Mouse (Mus musculus) liver (tissue): ENCODE data around the gene Tnni3k.
A peak's percentile ranks its signal among the peaks of the same experiment; 100 is the strongest.

Experiments used
- DNase-seq: peaks from one replicate; pipeline ENCODE4 v3.0.0-alpha.2; 2020; ENCODE audit warnings: mixed read lengths

Gene Tnni3k

DNA sequence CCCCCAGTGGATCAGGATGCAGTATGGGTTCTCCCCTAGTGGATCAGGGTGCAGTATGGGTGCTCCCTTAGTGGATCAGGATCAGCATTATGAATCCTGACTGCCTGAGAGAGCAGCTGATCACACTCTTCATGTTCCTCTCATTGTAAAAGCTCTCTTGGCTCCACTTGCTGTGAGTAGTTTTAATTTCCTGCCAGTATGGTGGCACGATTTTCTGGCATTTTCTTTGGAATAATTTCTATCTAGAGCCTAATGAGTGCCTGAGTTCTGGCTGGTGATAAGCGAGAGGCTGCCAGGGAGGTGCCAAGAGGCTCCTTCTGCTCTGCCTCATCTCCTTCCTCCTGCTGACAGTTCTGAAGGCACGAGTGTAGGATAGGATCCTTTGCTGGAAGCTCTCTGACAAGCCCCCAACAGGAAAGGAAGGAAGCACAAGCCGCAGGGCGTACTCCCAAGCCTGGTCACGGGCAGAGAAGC, 109.5 kb downstream of the Tnni3k start:
- DNase-seq: no peak

DNA sequence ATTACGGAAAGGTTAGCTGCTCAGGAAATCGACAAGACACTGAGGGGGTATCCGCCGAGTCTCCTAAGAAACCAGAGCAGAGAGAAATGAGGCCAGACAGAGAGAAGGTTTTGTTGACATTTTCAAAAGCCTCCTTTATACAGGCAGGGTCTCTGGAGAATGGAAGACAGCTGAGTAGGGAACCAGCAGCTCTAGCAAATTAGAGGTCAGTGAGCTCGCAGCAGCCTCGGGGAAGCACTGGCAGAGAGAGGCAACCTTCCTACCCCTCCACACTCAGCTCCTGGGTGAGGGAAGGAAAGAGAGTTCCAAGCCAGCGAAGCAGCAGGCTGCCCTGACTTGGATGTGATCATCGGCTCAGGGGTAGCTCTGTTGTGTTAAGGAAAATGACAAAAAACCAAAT, 127.5 kb downstream of the Tnni3k start:
- no peak for DNase-seq

DNA sequence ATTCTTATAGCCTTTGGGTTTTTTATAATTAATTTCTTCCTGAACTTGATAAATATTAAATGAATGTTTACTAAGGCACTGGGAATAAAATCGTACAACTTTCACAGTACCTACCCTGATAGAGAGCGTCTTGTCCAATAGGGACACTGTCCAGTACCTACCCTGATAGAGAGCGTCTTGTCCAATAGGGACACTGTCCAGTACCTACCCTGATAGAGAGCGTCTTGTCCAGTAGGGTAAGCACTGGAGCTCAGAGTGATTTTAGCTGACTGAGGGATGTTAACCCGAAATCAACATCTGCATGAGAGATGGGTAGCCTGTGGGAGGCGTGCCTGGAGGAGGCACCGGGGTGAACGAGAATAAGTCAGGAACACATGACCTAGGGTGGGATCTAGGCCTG, 130.3 kb downstream of the Tnni3k start:
- DNase-seq: no peak

DNA sequence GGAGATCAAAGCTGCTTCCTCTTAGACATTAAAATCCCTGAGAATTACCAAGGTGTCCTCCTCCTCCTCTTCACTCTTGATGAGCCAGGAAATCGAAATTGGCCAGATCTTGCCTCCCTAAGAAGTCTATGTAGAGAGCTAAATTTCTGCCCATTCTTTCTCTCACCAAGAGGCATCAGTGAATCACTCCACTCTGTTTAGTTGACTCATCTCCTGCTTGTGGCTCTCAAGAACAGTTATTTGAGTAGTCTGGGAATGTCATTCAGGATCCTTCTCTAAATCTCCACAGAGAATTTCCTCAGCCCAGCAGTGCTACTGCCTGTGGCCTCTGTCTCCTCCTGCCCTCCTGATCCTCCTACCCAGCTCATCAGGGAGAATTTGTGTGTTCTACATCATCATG, 139.6 kb downstream of the Tnni3k start:
- DNase-seq: no peak

DNA sequence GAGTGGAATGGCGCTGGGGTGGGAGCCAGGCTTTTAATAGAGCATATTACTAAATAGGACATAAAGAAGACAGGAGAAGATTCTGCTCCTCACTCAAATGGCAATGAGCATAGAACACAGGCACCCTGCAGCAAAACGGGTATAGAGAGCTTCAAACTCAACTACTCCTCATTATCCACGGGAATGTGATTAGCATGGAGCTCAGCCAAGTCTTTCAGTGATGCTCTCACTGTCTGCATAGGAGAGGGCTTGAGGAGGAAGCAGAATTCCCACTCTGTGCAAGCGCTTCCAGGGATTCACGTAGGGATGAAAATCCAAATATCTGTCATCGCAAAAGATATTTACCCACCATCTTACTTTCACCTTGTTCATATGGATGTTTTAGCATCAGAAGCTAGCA, 141.6 kb downstream of the Tnni3k start:
- DNase-seq: no peak

DNA sequence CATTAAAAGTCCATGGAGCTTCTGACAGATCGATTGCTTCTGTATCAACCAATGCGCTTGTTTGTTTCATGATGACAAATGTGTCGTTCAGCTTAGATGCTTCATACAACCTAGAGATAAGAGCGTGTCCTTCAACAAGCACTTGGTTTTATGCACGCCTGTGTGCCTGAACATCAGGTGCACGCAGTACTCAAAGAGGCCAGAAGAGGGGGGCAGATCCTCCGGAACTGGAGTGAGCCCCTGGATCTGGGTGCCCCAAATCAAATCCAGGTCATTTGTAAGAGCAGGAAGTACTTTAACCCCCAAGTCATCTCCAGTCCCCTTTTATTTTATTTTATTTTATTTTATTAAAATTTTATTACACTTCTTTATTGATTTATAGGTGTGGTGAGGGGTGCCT, 158.5 kb downstream of the Tnni3k start:
- peak; percentile 20 for DNase-seq

DNA sequence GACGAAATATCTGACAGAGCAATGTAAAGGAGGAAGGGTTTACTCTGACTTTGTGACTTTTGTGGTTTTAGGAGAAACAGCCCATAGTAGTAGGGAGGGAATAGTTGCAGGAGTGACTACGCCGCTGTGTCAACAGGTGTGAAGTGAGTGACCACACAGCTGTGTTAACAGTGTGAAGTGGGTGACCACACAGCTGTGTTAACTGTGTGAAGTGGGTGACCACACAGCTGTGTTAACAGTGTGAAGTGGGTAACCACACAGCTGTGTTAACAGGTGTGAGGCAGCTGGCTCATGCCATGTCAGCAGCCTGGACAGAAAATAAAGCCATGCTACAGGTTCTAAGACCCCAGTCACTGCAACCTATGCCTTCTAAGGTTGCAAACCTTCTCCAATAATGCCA, 162.0 kb downstream of the Tnni3k start:
- no peak for DNase-seq

DNA sequence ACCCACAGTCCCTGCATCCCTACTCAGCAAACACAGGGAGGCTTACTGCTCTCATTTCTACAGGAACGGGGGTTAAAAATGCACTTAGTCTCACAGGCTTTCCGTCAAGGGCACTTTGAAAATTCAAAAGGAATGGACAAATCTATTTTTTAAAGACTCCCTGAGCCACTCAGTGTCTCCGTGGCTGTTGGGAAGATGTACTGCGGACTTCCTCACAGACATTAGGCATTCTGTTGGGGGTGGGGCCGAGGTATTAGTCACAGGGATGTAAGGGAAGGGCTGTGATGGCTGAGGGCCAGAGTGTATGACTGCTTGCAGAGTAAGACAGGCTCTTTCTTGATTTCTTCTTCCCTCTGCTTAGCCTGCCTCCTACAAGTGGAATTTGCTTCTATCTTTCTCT, 169.8 kb downstream of the Tnni3k start:
- peak; percentile 39 for DNase-seq

DNA sequence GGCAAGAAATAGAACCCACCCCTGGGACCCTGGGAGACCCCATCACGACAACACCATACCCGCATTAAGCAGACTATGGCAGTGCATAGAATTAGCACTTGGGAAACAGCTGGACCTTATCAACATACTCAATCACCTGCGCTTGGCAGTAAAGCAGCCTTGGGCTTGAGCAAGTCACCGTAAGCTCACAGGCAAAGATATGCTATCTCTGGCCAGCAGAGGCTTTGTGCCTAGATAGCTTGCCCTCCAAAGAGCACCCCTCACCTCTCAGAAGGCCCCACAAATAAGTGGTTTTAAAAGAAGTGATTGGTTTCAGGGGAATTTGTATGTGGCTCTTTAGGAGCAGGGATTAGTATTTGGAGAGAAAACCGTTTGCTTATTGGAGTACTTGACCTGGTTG, 170.2 kb downstream of the Tnni3k start:
- DNase-seq: peak; percentile 27

DNA sequence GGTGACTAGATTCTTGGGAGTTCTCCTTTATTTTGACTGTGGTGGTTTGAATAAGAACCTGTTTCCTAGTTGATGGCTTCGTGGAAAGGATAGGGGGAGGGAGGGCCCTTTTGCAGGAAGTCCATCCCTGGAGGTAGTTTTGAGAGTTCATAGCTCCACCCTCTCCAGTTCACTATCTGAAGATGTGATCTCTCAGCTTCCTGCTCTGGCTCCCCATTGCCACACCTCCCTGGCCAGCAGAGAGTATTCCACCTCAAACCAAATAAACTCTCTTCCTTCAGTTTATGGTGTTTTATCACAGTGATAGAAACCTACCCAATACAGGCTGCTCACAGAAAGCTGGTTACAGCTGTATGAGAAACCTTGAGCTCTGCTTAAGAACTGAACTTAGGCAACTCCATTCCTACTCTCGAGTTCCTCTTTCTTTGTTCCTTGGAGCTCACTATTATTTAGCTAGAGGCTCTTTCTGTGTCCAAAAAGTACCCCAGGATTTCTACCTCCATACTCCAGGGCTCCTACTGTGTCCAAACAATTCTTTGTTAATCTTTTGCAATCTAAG, 173.7 kb downstream of the Tnni3k start:
- no peak for DNase-seq

DNA sequence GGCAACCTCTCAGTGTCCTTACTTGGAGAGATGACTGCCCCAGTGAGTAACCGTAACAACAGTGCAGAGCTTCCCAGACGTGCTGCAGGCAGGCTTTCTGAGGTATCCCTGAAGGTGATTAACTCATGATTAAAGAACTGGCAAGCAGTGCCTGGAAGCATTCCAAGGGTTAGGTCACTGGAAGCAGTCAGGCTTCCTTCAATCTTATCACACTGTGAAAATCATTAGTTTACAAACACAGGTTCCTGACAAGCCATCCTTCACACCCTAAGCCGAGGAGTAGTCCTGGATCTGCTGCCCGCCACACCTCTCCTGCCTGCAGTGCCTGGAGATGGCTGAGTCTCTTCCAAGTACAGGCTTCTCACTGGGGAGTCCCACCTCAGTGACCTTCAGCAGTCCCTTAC, 174.7 kb downstream of the Tnni3k start:
- no peak for DNase-seq

DNA sequence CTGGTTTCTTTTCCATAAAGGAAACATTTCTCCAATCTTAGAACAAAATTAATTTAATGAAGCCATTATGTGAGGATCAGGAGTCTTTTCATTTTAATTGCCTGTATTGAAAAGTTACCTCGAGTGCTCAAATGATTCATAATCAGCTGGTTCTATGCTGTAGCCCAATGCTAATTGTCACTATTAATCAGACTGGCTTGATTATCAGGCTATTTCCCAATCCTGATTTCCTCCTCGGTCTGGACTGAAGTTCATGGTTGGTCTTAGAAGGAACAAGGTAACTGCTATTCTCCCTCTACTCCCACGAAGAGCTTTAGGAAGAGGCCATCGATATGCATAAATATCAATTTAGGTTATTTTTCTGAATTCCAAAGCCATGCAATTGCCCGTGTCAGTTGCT, 175.1 kb downstream of the Tnni3k start:
- no peak for DNase-seq

DNA sequence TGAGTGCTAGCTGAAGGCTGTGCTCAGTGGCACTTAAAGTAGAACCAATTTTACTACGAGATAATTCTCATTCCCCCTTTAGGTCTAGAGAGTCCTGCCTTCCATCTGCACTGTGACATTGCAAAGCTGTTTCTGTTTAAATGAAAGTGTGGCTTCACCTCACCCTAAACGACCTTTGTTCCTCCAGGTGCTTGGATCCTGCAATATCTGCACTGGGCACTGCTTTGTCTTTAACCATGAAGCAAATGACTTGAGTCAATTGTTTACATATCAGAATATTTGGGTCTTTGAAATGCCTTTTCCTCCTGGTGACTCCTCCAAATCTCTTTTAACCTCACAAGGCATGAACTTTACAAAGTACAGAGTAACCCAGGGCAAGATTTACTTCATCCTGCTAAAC, 175.7 kb downstream of the Tnni3k start:
- no peak for DNase-seq

DNA sequence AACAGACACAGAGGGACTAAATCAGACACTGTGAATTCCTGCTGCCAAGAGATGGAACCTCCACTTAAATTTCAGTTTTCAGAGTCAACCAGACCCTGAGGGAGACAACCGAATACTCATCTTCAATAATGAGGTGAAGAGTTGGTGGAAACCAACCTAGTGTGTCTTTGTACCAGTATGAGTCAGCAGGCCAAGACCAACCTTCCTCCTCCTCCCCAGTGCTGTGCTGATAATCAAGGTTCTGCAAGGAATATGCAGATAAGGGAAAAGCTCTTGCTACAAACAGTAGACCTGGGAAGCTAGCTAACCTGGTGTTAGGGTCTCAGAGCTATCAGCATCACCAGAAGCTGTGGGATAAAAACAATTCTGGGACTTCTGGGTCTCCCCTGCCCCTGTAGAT, 176.1 kb downstream of the Tnni3k start:
- DNase-seq: no peak

DNA sequence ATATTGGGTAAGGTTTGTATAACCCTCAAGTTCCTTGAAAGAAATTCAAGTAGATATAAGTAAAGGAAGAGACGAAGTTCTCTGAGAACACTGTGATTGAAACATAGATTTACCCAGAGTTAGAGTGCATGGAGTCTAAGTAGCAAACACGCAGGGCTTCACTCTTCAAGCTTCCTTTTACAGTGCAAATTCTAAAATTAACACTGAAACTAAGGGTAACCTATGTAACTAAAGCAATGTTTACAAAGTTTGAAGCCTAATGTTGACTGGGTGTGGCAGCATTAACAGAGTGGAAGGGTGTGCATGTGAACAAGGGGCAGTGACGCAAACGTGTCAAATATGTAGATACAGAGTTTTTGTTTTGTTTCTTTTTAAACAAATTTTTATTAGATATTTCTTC, 186.4 kb downstream of the Tnni3k start:
- no peak for DNase-seq

DNA sequence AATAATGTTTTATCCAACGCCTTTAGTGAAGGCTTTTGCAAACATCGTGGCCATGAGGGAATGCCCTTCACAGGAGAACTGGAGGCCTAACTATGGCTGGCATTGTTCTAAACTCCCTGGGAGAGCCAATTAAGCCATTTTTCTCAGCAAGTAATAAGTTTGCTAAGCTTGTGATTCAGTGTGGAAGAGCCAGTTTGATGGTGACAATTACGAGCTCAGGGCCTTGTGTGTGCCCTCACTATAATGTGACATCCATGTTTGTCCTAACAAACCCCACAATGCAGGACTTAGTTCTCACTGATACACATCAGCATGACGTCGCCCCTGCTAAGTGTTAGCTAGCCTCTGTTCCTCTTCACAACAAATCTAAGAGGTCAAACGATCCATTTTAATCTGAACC, 193.3 kb downstream of the Tnni3k start:
- no peak for DNase-seq

DNA sequence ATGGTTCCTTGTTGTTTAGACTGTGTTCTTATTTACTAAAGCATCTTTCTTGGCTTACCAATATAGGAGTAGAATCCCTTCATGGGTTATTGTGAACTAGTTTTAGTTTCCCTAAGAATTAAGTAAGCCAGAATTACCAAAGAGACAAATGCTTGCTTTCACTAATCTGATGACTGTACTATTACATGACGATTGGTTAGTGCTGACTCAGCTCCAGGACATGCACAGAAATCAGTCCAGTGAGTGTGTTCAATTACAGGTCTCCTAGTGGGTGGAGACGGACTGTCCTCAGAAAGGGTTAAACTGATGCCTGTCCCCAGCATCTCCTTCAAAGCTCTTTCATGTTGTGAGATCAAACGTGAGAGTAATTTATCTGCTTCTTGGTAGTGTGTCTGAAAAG, 195.5 kb downstream of the Tnni3k start:
- no peak for DNase-seq

DNA sequence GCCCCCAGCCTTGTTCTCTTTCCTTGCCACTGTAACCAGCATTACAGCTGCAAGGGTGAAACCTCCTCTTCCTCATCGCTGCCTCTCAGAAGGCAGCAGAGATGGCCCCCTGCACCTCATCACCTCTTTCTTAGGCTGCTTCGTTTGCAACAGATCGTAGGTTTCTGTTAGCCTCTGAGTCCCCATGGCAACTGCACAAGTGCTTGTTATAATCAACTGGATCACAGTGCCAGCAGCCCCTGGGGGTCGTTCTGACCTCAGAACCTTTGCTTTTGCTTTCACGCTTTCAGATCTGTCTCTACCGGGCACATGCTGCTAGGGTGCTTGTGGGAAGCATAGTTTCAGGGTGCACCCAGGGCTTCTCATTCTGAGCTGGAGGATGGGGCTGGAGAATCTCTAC, 201.9 kb downstream of the Tnni3k start:
- no peak for DNase-seq

DNA sequence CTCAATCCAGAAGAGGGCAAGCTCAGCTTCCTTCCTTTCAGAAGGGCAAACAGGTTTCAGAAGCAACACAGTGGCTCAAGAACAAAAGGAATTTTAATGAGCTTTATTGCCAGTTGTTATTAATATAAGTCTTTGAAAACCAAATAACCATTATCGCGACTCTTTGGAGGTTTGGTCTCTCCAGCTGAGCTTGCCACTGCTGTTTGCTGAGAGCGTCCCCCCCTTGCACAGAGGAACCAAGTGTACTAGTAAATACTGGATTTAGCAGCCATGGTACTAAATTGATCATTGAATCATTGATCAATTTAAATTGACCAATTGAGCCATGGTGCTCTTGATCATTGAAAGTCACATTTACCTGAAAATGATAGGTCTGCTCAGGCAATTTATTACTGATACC, 202.9 kb downstream of the Tnni3k start:
- no peak for DNase-seq

DNA sequence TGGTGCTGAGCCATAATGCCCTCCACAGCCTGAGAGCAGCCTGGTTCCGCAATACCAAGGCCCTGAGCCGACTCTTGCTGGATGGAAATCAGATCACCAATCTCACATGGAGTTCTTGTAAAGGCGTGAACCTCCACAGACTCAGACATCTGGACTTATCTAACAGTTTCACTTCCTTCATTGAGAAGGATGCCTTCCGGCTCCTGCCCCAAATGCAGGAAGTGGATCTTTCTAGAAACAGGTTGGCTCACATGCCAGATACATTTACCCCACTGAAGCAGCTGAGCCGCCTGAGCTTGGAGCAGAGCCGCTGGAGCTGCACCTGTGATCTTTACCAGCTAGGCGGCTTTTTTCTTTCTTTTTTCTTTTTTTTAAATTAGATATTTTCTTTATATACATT, 213.0 kb downstream of the Tnni3k start:
- no peak for DNase-seq

DNA sequence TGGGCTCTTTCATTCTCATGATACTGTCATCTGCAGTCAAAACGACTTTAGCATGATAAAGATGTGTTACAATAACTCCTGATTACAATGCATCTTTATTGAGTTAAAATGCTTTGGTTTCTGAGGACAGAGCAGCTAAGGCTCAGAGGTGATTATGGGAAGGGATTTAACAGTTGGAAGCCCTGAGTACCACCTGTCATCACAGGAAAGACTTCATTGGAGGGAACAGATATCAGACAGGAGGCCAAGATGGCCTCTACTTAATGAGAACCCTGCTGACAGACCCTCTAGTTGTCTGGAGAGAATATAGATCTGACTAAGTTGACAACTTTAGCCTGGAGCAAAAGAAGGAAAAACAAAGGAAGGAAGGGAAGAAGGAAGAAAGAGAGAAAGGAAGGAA, 214.1 kb downstream of the Tnni3k start:
- DNase-seq: no peak

DNA sequence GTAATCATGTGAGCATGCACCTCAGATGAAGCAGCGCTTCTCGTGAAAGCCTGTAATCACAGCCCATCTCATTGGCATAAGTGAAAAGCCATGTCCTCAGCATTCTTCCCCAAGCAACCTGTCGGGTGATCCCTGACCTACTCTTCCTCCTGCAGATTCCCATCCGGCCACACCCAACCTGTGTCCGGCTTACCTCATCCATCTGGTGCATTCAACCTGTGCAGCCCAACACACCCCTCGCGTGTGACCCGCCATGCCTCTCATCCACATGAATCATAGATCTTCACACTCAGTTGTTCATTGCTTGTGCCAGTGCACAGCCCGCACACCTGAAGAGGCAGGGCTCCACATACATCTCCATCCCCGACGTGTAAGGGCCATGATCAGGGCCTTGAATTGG, 217.3 kb downstream of the Tnni3k start:
- no peak for DNase-seq

DNA sequence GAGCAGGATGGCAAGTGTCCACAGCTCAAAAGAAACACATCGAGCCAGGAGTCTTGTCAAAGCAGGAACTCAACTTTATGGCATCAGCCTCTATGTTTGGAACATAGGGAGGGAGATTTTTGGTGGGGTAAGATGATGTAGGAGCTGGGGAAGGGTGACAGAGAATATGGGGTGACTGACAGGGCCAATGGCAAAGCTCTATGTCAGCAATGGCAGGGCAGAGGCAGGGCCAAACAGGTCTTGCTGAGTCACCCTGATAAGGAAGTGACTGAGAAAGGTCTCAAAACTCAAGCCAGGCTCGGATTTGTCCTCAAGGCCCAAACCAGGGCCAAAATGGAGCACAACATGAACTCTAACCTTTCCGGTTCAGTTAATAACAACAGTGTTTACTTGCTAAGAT, 219.1 kb downstream of the Tnni3k start:
- no peak for DNase-seq

DNA sequence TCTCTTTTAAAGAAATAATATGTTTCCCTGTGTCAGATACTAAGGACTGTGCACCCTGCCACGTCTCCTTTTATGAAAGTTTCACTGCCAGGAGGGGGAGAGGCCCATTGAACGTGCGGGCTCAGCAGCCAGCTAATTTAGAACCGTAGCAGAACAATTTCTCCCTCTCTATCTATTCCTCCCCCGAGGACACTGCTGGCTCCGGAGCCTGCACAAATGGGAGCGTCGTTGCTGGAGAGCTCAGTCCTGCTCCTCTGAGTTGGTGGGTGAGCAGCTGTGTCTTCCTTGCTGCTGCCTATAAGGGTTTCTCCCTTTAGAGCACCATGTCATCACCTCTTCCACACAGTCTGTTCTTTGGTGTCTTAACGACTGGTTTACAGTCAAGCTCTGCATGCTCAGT, 220.8 kb downstream of the Tnni3k start:
- no peak for DNase-seq

DNA sequence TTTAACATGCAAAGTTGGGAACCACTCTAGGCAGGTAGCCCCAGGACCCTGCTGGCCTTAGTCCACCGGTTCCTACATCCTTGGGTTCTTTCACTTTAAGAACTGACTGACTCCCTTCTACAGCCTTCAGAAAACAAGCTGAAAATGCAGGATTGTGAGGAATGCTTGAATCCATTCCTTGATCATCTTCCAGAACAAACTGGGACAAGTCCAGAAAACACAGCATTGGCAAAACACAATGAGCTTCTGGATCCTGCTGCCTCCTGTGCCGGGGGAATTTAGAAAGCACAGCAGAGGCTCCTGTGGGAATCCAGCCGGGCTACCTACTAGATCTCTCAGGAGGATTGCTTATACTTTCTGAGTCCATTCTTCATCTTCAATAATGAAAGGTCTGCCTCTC, 229.5 kb downstream of the Tnni3k start:
- no peak for DNase-seq

DNA sequence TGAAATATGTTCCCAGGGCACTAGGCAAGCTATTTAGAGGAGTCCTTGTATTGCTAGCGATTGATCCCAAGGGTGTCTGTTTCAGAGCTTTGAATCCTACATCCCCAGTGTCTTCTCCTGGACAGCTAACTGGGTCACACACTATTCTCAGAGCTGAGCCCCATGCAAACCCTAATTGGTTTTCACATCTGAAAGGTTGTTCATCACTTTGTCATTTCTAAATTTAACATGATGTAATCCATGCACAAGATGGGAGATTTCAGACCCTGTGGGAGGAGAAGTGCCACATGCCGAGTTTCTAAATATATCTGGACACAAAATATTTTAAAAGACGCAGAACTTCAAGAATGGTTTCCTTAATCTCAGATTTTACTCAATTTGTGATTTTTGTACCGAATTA, 230.5 kb downstream of the Tnni3k start:
- DNase-seq: no peak
